Mouse (Mus musculus) spleen, embryonic (tissue): Measurements from ENCODE around the gene Vti1a.

ENCODE experiments used
- CTCF ChIA-PET: fragments of 350-600 bp; sonication (Branson Sonifier 250); formaldehyde crosslinking; loops from one replicate; lab custom pipeline; 2022; lab: Charles Lee

The Vti1a gene

GRCm38 (mm10) chr19:55316109-55316714 lies at the start of gene Vti1a:
TSS of gene Vti1a (plus strand) at chr19:55316295.
- CTCF ChIA-PET = no interaction called here

- CTCF ChIA-PET = no interaction called here
Measured at GRCm38 (mm10) chr19:55266786-55267185, 49.3 kb upstream of the Vti1a start.

GRCm38 (mm10) chr19:55268150-55268549 lies 47.9 kb upstream of the Vti1a start:
- CTCF ChIA-PET = interaction anchor here (0.6 kb wide), 1 partner anchor 23 kb away, joined by 3 read pairs; no protein-coding TSS in a partner anchor

GRCm38 (mm10) chr19:55269051-55269450 lies 47.0 kb upstream of the Vti1a start:
- CTCF ChIA-PET = no interaction called here

GRCm38 (mm10) chr19:55271448-55271847 lies 44.6 kb upstream of the Vti1a start:
- CTCF ChIA-PET = interaction anchor here (0.6 kb wide), 2 partner anchors 32 to 77 kb away, joined by 4 to 7 read pairs; no protein-coding TSS in a partner anchor

GRCm38 (mm10) chr19:55273340-55273739 lies 42.8 kb upstream of the Vti1a start:
- CTCF ChIA-PET = no interaction called here

- CTCF ChIA-PET = no interaction called here
Measured at GRCm38 (mm10) chr19:55276100-55276499, 40.0 kb upstream of the Vti1a start.

- CTCF ChIA-PET = no interaction called here
Measured at GRCm38 (mm10) chr19:55276770-55277169, 39.3 kb upstream of the Vti1a start.

GRCm38 (mm10) chr19:55284093-55284492 lies 32.0 kb upstream of the Vti1a start:
- CTCF ChIA-PET = no interaction called here

- CTCF ChIA-PET = no interaction called here
Measured at GRCm38 (mm10) chr19:55286034-55286433, 30.1 kb upstream of the Vti1a start.

GRCm38 (mm10) chr19:55288974-55289373 lies 27.1 kb upstream of the Vti1a start:
- CTCF ChIA-PET = interaction anchor here (0.7 kb wide), 1 partner anchor 44 kb away, joined by 6 read pairs; no protein-coding TSS in a partner anchor

- CTCF ChIA-PET = interaction anchor here (0.6 kb wide), 2 partner anchors 23 to 1719 kb away, joined by 3 read pairs; no protein-coding TSS in a partner anchor
Measured at GRCm38 (mm10) chr19:55290621-55291270, 25.3 kb upstream of the Vti1a start.

GRCm38 (mm10) chr19:55292210-55292850 lies 23.8 kb upstream of the Vti1a start:
- CTCF ChIA-PET = no interaction called here

- CTCF ChIA-PET = no interaction called here
Measured at GRCm38 (mm10) chr19:55293175-55293574, 22.9 kb upstream of the Vti1a start.

- CTCF ChIA-PET = no interaction called here
Measured at GRCm38 (mm10) chr19:55295075-55295474, 21.0 kb upstream of the Vti1a start.

- CTCF ChIA-PET = no interaction called here
Measured at GRCm38 (mm10) chr19:55295556-55295955, 20.5 kb upstream of the Vti1a start.

- CTCF ChIA-PET = no interaction called here
Measured at GRCm38 (mm10) chr19:55296301-55296700, 19.8 kb upstream of the Vti1a start.

- CTCF ChIA-PET = interaction anchor here (1.0 kb wide), 1 partner anchor 20 kb away, joined by 3 read pairs; no protein-coding TSS in a partner anchor
Measured at GRCm38 (mm10) chr19:55297489-55297888, 18.6 kb upstream of the Vti1a start.

- CTCF ChIA-PET = no interaction called here
Measured at GRCm38 (mm10) chr19:55297961-55298360, 18.1 kb upstream of the Vti1a start.

GRCm38 (mm10) chr19:55299378-55299777 lies 16.7 kb upstream of the Vti1a start:
- CTCF ChIA-PET = no interaction called here

- CTCF ChIA-PET = interaction anchor here (0.6 kb wide), 1 partner anchor 1235 kb away, joined by 9 read pairs; no protein-coding TSS in a partner anchor
Measured at GRCm38 (mm10) chr19:55300525-55300924, 15.6 kb upstream of the Vti1a start.

GRCm38 (mm10) chr19:55305024-55305423 lies 11.1 kb upstream of the Vti1a start:
- CTCF ChIA-PET = interaction anchor here (1.0 kb wide), 1 partner anchor 88 kb away, joined by 3 read pairs; no protein-coding TSS in a partner anchor
